Mouse (Mus musculus) 3T3-L1 (cell line): Measurements from ENCODE around the gene Opcml.
A peak's percentile ranks its signal among the peaks of the same experiment; 100 is the strongest.

ENCODE experiments used
- DNase-seq: peaks from one replicate; pipeline ENCODE4 v3.0.0-alpha.2; 2015; ENCODE audit warnings: low read depth, low spot score

Gene Opcml

DNA sequence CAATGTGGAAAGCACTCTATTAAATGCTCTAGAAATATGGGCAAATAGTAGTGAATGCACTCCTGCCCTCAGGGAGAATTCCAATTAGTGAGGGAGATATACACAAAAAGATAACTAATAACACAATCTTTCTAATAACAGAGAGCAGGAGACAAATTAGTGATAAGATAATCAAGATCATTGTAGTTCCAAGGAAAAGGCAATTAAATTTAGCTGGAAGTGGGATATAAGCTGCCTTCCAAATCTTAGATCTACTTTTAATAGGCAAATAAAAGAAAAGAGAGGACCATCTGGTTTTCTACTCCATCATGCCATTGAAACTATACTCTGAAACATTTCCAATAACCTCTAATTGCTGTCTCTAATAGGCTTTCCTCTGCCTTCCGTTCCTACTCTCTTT lies 742.6 kb downstream of the Opcml start:
- no peak for DNase-seq

DNA sequence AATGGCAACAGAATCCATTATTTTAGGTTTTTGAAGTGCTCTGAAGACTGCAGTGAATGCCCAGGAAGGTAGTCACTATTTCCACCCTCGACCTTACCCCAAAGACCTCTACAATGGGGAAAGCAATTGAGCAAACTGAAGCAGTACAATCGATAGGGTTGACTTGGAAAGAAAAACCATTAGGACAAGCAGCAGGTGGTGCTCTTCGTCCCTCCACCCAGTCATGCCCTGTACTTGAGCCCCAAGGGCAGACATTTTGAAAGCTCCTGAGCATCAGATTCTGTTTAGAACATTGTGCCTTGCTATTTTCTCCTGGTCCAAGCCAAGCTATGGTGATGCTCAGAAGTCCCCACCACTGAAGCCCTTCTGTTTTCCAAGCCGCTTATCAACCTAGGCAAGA lies 744.4 kb downstream of the Opcml start:
- DNase-seq: no peak

DNA sequence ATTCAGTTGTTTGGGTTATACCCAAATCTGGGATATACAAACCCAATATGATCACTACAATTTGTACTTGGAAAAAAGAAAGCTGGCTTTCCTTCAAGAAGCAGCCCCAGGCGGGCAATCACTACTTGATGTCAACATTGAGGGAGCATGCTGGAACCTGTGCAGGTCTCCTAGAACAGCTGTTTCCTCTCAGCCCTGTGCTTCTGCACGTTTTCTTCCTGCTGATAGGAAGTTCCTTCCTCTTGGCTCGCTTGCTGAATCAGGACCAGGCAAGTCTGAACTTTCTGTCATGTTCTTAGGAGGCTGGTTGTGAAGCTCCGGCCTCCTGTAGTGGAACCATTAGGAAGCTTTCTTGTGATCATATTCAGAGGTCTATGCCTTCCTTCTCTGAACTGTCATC lies 746.1 kb downstream of the Opcml start:
- DNase-seq: no peak

DNA sequence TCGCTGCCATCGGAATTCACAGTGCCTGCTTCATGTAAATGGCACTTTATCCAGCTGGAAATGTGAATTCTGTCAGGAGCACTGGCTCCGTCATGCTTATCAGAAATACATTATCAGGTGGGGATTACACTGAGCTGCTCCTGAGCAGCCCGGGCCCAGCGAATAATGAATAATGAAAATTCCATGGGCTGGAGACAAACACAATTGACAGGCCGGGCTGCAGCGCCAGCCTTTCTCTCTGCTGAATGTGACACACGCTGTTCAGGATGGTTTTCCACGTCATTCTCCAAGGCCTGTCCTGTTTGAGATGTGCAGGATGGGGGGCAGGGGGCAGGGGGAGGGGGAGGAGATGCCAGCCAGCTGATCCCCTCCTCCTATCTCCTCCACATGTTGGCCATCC lies 757.6 kb downstream of the Opcml start:
- DNase-seq: no peak

DNA sequence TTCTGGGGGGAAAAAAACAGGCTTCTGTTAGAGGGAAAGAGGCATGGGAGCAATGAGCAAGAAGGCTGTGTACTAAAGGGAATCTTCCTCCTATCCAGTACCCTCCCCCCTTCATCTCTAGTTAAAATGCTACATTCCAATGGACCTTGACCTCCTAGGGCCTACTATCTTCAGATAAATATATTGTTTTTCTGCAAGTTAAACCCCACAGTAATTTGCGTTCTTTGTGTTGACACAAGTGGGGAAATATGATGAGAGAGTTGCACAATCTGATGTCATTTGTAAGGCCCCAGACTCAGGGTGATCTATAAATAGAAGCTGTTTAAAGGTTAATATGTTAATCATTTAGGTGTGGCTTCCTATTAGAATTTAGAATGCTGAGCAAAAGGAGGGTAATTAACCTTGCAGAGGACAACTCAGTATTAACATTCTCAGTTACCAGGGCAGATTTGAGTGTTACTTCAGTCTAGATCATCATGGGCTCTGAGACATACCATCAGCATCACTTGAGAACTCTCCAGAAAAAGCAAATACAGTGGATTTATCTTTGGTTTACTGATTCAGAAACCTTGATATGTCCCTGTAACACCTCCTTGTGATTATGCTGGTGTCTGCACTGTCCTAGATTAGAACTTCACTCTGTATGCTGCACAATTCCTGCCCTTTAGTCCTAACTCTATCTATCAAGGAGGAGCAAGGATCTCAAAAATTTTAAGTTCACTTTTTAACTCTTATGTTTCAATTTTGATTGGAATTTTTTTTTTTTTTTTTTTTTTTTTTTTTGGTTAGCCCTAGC lies 762.0 kb downstream of the Opcml start:
- no peak for DNase-seq

DNA sequence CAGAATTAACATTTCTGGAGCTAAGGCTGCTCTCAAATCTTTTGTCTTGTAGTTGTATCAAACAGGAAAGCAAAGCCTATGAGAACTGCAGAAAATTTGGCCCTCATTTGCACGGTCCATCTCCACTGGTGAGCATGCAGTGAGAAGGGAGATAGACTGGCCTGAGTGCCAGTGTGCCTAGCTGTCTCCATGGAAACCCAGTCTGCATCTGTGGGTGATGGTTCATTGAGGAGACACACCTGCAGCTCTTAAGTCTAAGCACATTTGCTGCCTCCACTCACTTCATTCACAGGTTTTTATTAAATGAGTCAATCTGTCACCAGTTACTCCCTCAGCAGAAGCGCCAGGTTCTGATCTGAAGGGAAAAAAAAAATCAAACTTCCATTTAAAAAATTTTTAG lies 768.1 kb downstream of the Opcml start:
- no peak for DNase-seq

DNA sequence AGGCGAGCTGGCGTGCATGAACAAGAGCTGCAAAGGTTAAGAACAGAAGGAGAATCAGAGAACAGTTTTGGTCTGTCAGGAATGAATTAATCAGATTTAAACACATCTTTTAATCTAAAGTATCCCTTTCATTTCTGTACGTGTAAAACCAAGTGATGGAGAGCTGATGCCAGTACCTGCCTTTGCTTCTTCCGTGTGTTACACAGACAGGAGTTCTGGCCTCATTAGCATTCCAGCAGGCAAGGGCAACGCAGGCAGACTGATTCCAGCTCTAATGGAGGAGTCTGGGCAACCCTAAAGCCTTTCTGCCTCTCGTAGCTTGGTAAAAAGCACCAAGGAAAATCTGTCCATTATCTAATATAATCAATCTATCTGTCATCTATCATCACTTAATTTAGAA lies 771.2 kb downstream of the Opcml start:
- DNase-seq: no peak

DNA sequence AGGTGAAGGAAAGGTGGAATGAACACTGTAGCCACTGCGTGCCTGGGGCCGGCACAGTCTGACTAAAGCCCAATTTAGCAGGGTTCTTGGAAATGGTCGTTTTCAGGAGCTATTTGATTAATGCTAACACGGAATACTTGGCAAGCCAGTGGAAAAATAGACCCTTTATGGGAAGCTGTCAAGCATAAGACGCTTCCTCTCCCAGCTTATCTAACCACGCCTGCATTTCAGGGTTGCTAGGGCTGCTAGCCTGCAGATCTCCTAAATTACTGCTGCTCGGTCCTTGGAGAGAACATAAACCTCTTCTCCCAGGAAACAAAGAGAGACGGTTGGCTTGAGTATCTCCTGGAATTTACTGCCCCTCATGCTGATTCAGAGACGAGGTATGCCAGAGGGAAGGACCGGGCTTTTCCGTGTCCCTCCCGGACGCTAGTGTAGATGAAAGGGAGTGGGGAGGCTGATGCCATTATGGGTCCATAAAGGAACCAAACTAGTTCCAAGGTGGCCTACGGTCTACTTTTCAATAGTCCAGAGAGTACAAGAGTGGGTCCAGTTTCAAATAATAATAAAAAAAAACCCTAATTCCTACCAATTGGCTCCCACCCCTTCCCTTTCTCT lies 772.6 kb downstream of the Opcml start:
- no peak for DNase-seq

DNA sequence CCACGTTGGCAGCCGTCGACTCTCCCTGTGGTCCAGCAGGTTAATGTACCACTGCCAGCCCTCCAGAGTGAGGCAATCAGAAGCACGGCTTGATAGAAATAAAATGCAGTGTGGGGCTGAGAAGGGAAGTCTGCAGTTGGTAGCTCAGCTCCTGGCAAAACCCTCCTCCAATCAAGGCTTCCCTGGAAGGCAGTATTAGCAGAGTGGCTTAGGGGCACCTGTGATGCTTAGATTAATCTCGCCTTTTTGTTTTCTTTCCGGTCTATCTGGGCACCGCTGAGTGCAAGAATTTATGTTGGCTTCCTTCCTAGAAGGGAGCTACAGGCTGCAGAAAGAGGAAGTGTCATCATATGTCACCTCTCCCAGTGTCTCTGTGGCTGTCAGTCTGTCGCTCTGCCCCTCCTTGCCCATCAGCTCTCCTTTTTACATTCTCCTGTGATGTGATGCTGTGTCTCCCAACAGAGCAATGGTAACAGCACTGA lies 778.5 kb downstream of the Opcml start:
- DNase-seq: no peak

DNA sequence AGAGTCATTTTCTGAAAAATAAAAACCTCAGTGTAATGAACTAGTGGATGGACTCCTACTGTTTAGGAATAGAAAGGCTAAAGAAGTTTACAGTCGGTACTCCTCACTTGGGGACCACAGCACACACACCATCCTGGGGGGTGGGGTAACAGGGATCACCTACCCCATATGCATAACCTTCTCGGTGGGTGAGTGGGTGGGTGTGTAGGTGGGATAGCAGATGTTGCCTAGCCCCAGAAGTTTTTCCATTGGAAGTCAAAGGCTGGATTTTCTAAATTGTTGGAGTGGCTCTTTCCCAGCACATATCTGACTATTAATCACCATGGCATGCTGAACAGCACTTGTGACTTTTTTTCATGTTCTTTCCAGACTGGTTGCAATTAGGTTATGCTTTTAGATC lies 779.2 kb downstream of the Opcml start:
- DNase-seq: no peak

DNA sequence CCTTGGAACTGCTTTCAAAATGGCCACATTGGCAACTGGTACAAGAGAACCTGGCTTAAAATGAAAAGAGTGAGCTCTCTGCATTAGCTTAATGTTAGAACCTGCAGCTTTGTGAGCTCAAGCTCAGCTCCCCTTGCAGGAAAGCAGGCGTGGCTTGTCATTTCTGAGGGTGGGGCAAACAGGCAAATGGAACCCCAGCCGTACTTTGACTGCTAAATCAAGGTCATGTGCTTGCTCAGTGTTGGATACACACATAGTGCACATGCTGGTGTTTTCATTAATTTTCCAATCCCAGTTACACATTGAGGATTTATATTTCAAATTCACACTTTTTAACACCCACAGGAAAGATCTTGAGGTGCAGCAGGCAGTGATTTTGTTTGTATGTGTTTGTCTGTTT lies 781.1 kb downstream of the Opcml start:
- DNase-seq: no peak

DNA sequence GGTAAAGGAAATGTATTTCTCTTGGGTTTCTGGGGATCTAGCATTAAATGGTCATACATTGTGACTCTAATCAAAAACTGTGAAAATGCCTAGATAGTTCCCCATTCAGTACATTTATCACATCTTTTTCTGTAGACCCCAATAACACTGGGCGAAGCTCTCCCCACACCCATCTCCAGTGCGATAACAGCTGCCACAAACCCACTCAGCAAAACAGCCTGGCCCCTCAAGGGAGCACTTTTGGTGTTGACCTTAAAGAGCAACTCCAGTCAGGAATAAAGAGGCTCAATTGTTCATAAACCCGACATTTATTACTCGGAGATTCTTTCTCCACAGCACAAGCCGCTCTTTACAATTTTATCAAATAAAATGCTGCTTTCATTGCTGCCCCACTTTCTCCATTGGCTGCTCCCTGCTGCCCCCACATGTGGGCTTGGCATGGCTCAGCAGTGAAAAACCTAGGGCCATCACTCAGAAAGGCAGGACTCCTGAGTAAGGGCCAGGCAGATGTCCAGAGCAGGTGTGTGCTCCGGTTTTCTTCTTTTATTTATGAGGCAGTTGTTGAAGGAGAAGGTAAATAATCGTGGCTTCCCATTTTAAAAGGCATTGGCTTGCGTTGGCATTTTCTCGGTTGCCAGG lies 781.7 kb downstream of the Opcml start:
- no peak for DNase-seq

DNA sequence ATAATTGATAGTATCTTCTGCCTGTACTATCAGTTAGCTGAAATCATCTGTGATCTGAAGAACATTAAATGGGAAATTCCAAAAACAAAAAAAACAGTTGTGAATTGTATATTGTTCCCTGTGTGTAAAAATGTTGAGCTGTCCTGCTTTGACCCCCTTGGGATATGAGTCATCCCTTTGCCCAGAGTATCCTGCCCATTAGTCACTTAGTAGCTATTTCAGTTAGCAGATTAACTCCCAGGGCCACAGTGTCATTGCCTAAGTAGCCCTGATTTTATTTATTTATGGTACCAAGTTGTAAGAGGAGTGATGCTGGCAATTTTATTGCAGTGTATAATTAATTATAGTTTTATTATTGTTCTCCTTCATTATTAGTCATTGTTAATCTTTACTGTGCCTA lies 788.2 kb downstream of the Opcml start:
- peak; percentile 94 for DNase-seq

DNA sequence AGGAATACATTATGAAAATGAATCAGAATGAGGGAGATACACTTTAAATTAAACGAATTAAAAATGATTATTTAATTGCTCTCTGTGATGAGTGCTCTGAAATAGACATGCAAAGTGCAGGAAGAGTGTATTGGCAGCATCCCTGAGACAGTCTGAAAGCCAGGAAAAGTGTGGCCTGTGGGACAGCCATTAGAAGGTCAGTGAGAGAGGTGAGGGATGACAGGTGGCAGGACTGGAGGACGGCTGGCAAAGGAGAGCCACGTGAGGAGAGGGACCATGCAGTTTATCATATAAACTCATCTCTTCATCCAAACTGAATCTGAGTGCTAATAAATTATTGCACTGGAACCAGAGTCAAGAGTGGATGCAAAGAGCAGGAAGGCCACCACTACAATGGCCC lies 796.7 kb downstream of the Opcml start:
- DNase-seq: no peak

DNA sequence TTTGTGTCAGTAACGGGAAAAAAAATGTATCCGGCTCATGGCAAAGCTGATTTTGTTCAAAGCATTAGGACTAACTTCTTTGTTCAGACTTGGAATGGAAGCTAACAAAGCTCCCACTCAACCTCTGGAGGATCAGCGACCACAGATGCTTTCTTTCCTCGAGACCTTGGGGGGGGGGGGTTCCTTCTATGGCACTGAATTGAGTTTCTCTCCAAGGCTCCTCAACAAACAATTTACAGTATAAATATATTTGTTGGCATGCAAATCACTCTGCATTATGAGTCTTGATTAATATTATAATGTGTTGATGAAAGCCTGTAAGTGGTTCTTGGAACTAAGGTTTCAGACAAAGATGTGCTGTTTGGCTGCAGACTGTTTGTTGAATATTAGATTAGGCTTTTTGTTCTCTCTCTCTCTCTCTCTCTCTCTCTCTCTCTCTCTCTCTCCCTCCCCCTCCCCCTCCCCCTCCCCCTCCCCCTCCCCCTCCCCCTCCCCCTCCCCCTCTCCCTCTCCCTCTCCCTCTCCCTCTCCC lies 797.3 kb downstream of the Opcml start:
- no peak for DNase-seq

DNA sequence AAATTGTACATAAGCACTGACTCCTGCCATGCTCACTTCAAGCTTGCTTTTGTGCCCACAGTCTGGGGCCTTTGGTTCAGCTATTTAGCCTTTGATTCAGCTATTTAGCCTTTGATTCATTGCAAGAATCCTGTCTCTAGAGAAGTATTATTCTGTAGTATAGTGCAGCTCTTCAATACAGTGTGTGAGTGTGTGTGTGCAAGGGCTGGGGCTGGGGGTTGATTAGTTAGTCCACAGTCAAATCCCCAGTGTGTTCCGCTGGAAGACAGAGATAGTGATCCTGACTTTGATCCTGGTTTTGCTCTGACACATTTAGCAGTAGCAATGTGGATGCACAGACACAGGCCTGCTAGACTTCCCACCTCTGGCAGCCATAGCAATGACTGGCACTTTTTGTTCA lies 797.9 kb downstream of the Opcml start:
- no peak for DNase-seq

DNA sequence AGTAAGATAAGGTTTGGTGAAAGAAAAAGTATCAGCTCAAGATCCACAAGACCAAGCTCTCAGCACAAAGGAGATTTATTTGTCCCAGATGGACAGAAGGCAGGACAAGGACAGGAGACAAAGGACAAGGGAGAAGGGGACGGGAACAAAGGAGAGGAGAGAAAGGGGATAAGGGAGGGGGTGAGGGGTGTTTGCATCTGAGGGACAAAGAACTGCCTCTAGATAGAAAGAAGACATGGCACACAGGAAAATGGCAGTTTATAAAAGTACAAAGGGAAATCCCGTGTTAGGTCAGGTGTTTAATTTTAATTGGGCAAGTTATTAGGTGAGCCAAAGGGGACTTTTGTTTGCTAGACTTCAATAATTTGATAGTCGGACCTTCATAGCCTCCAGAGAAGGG lies 801.6 kb downstream of the Opcml start:
- DNase-seq: no peak

DNA sequence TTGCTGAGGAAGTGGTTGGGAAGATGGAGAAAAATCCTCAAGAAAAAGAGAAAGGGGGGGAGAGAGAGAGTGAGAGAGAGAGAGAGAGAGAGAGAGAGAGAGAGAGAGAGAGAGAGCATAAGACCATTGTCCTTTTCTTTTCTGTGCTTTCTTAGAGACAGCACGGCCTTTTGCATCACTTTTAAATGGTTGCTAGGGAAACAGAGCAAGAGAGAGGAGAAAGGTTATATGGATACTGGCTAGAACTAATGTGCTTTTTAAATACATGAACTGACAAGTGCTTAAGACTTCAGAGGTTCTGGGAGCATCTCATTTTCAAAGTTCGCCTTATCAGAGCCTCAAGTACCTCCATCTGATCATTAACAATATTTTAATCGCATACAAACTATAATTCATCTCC lies 804.5 kb downstream of the Opcml start:
- no peak for DNase-seq

DNA sequence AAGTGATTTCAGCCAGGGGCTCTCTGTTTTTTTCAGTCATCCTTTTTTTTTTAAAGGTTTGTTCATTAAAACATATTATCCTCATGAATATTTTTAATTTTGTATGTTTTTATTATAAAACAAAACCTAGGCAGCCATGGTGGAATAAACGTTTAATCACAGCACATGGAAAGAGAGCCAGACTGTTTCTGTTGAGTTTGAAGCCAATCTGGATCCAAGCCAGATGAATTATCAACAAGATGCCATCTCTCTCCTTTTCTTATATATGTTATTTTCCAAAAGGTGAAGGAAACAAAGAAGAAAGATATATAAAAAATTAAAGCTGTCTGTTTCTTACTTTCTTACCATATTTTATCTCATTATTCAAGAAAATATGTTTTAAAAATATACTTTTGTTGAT lies 815.0 kb downstream of the Opcml start:
- no peak for DNase-seq

DNA sequence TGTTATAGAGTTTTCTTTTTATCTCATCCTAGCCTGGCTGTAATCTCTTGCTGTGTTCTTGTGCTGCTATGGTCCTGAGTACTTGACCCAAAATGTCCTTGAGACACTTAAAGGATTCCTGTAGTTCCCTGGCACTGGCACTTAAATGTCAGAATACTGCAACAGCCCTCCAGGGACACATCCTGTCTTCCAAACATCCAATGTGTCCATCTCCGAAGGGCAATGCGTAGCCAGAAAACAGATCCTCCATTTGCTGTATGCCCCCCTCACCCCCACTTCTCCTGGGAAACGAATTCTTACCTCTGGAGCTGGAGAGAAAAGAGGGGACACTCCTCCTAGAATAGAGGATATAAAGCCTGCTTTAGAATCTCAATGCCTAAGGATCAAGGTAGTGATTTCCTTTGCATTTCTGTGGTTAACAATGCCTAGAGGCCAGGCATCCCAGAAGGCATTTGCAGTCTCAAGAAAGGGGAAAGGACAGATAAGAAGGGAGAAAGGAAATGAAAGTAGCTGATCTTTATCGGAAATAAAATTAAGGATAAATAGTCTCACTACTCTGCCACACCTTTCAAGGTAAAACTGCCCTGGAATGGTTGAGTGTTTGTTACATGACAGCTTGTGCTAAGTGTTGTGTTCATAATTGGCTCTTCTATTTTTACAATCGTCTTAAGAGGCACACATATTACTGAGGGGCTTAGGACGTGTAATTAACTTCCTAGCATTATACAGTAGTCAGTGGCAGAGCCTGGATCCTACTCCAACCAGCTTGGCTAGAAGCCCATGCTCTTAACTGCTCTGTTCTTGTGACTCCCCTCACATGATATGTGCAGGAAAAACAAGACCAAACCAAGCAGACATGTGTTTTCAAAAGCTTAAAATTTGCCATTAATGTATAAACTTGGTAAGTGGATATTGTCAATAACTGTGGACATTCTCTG lies 823.4 kb downstream of the Opcml start:
- DNase-seq: no peak

DNA sequence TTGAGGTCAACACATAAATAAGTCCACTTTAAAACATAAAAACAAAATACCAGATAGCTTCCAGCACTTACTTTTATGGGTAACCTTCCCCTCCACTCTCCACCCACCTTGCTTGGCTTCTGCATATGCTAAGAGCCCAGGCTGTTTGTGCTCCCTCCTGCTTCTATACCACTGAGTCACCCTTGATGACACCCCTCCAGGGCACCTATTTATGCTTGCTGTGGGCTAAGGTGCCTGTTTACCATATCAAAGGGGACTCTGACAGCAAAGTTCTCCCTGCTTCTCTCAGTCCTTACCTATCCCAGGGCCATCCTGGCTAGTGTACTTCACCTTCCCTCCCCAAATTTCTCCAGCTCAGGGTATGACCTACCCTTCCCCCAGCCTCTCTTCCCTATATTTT lies 824.9 kb downstream of the Opcml start:
- no peak for DNase-seq

DNA sequence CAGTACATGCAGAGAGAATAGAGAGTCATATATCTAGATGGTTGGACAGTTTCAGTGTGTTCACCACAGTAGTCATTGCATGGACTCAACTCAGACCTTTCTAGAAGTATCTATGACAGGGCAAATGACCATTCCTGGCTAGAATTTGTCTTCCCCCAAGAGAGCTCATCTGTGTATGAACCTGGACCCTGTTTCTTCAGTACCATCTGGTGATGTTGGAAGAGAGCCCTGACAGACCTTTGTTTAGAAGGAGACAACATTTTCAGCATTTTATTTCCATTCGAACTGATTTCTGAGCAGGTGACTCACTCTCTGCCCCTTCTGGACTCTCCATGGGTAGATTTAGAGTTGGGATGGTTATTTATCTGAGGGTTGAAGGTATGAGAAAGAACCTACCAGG lies 827.1 kb downstream of the Opcml start:
- DNase-seq: no peak
